Mouse (Mus musculus): ENCODE data around the gene Cyp4f14. TPM values are rescaled to one million over a fixed set of nuclear protein-coding genes. Genes with fewer than 3 reads are reported as not detected.
A peak's percentile ranks its signal among the peaks of the same experiment; 100 is the strongest.

The Cyp4f14 gene
- polyA plus RNA-seq (2016; fragmentation: Nextera tagmentation; extraction: Ambion mirVana) = not detected in 2 replicates

DNA sequence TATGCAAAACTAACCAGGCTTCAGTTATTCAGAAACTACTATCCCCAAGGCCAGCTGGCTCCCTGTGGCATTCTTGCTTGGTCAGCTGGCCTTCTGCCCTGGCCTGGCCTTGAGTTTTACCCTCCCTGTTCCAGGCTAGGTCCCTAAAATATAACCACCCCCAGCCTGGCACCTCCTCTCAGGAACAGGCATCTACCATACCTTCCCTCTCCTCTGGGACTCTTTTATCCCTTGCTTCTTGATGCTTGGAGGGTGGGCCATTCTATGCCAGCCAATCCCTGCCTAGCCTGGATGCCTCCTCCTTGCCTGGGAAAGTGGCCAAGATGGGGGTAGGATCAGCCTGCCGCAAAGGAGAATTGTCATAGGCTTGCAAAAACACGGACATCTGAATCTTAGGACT, at the start of gene Cyp4f14:
TSS of gene Cyp4f14 (minus strand) at position 212 of the 400 bp plus-strand sequence.
- Histone ChIP-seq H3K4me1 (replicated peaks) (no peaks in the 10 kb centered on the region), H3K9me3 (peaks cover 14% of the 10 kb centered on the region), H3K4me3 (no peak within 1 kb of the TSS), H3K27ac (no peak within 1 kb of the TSS), H3K27me3 (ENCODE audit: insufficient read depth, poor library complexity, severe bottlenecking) (no peaks in the 10 kb centered on the region), H3K36me3 (no peaks in the 10 kb centered on the region)
- 72% methylated on average over 2 of the region's 2 CpGs for WGBS
- DNase-seq (ENCODE audit: low spot score) = no peak

- no peaks in the 10 kb centered on the region for H3K36me3 ChIP-seq
- 0% methylated on average over 33 of the region's 33 CpGs for WGBS
- H3K4me3 ChIP-seq = peak within 1 kb of the TSS; percentile 74
- DNase-seq (ENCODE audit: low spot score) = peak; percentile 93
- no peaks in the 10 kb centered on the region for H3K9me3 ChIP-seq
- peak within 1 kb of the TSS; percentile 86 for H3K27ac ChIP-seq
- peaks cover 19% of the 10 kb centered on the region for H3K4me1 ChIP-seq (replicated peaks)
- no peaks in the 10 kb centered on the region for H3K27me3 ChIP-seq (ENCODE audit: insufficient read depth, poor library complexity, severe bottlenecking)
These were observed 48.6 kb upstream of the Cyp4f14 start, which contains the start of gene Zfp472 for GRCm38 (mm10) chr17:32965623-32966290. Gene Zfp472 (plus strand): TSS chr17:32965814.

- Histone ChIP-seq H3K4me1 (replicated peaks) (peaks cover 19% of the 10 kb centered on the region), H3K4me3 (peak overlapping the region; percentile 74), H3K36me3 (no peaks in the 10 kb centered on the region), H3K27me3 (ENCODE audit: insufficient read depth, poor library complexity, severe bottlenecking) (no peaks in the 10 kb centered on the region), H3K27ac (peak overlapping the region; percentile 86), H3K9me3 (no peaks in the 10 kb centered on the region)
- no peak for DNase-seq (ENCODE audit: low spot score)
- WGBS = under 1% methylated on average over 14 of the region's 14 CpGs
These were observed 48.1 kb upstream of the Cyp4f14 start for GRCm38 (mm10) chr17:32965253-32965622.

- Histone ChIP-seq H3K4me1 (replicated peaks) (0 out of 2 replicates have a peak, but pooled peaks cover 3% of the 10 kb centered on the region), H3K27ac (no peak overlapping the region), H3K4me3 (no peak overlapping the region), H3K36me3 (0 out of 2 replicates have a peak, but pooled peaks cover 3% of the 10 kb centered on the region), H3K9me3 (no peaks in the 10 kb centered on the region), H3K27me3 (ENCODE audit: insufficient read depth, poor library complexity, severe bottlenecking) (no peaks in the 10 kb centered on the region)
- DNase-seq (ENCODE audit: low spot score) = peak; percentile 55
- 35% methylated on average over 16 of the region's 16 CpGs for WGBS
These were observed 34.3 kb upstream of the Cyp4f14 start for GRCm38 (mm10) chr17:32951441-32951840.

DNA sequence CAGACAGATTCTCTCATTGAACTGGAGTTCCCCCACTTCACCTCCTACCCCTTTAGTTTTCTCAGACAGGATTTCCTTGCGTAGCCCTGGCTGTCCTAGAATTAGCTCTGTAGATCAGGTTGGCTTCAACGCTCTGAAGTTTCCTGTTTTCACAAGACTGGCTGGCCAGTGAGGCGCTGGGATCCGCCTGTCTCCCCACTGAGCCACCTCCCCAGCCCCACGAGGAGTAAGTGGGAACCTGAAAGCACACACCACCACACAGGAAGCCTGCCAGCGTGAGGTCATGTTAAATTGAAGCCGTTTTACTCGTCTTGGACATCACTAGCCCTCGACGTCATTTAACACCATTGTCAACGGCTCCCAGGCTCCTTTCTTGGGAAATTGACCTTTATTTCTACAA, 33.9 kb upstream of the Cyp4f14 start:
- H3K4me3 ChIP-seq = no peak overlapping the region
- H3K27me3 ChIP-seq (ENCODE audit: insufficient read depth, poor library complexity, severe bottlenecking) = no peaks in the 10 kb centered on the region
- no peak for DNase-seq (ENCODE audit: low spot score)
- H3K4me1 ChIP-seq (replicated peaks) = 0 out of 2 replicates have a peak, but pooled peaks cover 3% of the 10 kb centered on the region
- H3K9me3 ChIP-seq = no peaks in the 10 kb centered on the region
- H3K36me3 ChIP-seq = 0 out of 2 replicates have a peak, but pooled peaks cover 3% of the 10 kb centered on the region
- no peak overlapping the region for H3K27ac ChIP-seq
- WGBS = 82% methylated on average over 11 of the region's 11 CpGs

DNA sequence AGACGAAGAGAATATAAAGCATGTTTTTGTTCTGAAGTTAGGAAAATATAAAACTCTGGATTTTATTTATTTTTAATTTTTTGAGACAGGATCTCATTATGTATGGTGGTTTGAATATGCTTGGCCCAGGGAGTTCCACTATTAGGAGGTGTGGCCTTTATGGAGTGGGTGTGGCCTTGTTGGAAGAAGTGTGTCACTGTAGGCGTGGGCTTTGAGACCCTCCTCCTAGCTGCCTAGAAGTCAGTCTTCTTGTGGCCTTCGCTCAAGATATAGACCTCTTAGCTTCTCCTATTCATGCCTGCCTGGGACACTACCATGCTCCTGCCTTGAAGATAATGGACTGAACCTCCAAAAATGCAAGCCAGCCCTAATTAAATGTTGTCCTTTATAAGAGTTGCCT, 33.0 kb upstream of the Cyp4f14 start:
- Histone ChIP-seq H3K4me1 (replicated peaks) (0 out of 2 replicates have a peak, but pooled peaks cover 3% of the 10 kb centered on the region), H3K36me3 (0 out of 2 replicates have a peak, but pooled peaks cover under 1% of the 10 kb centered on the region), H3K27ac (no peak overlapping the region), H3K9me3 (no peaks in the 10 kb centered on the region), H3K4me3 (no peak overlapping the region), H3K27me3 (ENCODE audit: insufficient read depth, poor library complexity, severe bottlenecking) (no peaks in the 10 kb centered on the region)
- WGBS = 91% methylated on average over 3 of the region's 3 CpGs
- no peak for DNase-seq (ENCODE audit: low spot score)

- H3K4me3 ChIP-seq = peak within 1 kb of the TSS; percentile 41
- 0 out of 2 replicates have a peak, but pooled peaks cover 3% of the 10 kb centered on the region for H3K4me1 ChIP-seq (replicated peaks)
- H3K27ac ChIP-seq = peak within 1 kb of the TSS; percentile 4; the same call in 1 of the 2 replicates
- no peaks in the 10 kb centered on the region for H3K9me3 ChIP-seq
- peak; percentile 59 for DNase-seq (ENCODE audit: low spot score)
- H3K27me3 ChIP-seq (ENCODE audit: insufficient read depth, poor library complexity, severe bottlenecking) = no peaks in the 10 kb centered on the region
- WGBS = 43% methylated on average over 12 of the region's 12 CpGs
- no peaks in the 10 kb centered on the region for H3K36me3 ChIP-seq
These were observed 30.2 kb upstream of the Cyp4f14 start, which contains the start of gene Cyp4f13 for GRCm38 (mm10) chr17:32947215-32947914. Gene Cyp4f13 (minus strand): TSS chr17:32947402.

GRCm38 (mm10) chr17:32946716-32947115, 29.6 kb upstream of the Cyp4f14 start:
- Histone ChIP-seq H3K4me3 (peak overlapping the region; percentile 41), H3K9me3 (no peaks in the 10 kb centered on the region), H3K27me3 (ENCODE audit: insufficient read depth, poor library complexity, severe bottlenecking) (no peaks in the 10 kb centered on the region), H3K36me3 (no peaks in the 10 kb centered on the region), H3K27ac (peak overlapping the region; percentile 4; the same call in 1 of the 2 replicates), H3K4me1 (replicated peaks) (0 out of 2 replicates have a peak, but pooled peaks cover 2% of the 10 kb centered on the region)
- 68% methylated on average over 9 of the region's 9 CpGs for WGBS
- DNase-seq (ENCODE audit: low spot score) = no peak

GRCm38 (mm10) chr17:32944402-32945035, 27.4 kb upstream of the Cyp4f14 start:
- Histone ChIP-seq H3K27ac (no peak overlapping the region), H3K36me3 (no peaks in the 10 kb centered on the region), H3K27me3 (ENCODE audit: insufficient read depth, poor library complexity, severe bottlenecking) (no peaks in the 10 kb centered on the region), H3K4me1 (replicated peaks) (no peaks in the 10 kb centered on the region), H3K4me3 (no peak overlapping the region), H3K9me3 (no peaks in the 10 kb centered on the region)
- no peak for DNase-seq (ENCODE audit: low spot score)
- 73% methylated on average over 3 of the region's 3 CpGs for WGBS

- no peaks in the 10 kb centered on the region for H3K36me3 ChIP-seq
- H3K9me3 ChIP-seq = no peaks in the 10 kb centered on the region
- H3K4me3 ChIP-seq = no peak overlapping the region
- H3K27me3 ChIP-seq (ENCODE audit: insufficient read depth, poor library complexity, severe bottlenecking) = no peaks in the 10 kb centered on the region
- no peak for DNase-seq (ENCODE audit: low spot score)
- H3K27ac ChIP-seq = no peak overlapping the region
- 95% methylated on average over 3 of the region's 3 CpGs for WGBS
- no peaks in the 10 kb centered on the region for H3K4me1 ChIP-seq (replicated peaks)
These were observed 26.5 kb upstream of the Cyp4f14 start for GRCm38 (mm10) chr17:32943661-32944060.

DNA sequence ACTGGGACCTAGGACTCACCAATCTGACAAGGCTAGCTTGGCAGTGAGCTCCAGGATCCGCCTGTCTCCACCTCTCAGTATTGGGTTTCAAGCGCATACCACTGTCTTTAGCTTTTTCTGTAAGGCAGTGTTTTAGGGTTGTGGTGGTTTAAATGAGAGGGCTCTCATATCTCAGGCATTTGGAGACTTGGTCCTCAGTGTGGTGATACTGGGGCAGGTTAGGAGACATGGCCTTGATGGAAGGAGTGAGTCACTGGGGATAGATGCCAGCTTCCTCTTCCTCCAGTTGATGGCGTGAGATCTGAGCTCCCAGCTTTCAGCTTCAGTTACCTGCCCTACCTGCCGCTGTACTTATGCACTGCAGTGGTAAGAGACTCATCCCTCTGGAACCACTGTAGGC, 22.7 kb upstream of the Cyp4f14 start:
- Histone ChIP-seq H3K27me3 (ENCODE audit: insufficient read depth, poor library complexity, severe bottlenecking) (0 out of 2 replicates have a peak, but pooled peaks cover 3% of the 10 kb centered on the region), H3K36me3 (no peaks in the 10 kb centered on the region), H3K4me3 (no peak overlapping the region), H3K9me3 (no peaks in the 10 kb centered on the region), H3K27ac (no peak overlapping the region), H3K4me1 (replicated peaks) (no peaks in the 10 kb centered on the region)
- WGBS = 82% methylated on average over 4 of the region's 4 CpGs
- DNase-seq (ENCODE audit: low spot score) = no peak

DNA sequence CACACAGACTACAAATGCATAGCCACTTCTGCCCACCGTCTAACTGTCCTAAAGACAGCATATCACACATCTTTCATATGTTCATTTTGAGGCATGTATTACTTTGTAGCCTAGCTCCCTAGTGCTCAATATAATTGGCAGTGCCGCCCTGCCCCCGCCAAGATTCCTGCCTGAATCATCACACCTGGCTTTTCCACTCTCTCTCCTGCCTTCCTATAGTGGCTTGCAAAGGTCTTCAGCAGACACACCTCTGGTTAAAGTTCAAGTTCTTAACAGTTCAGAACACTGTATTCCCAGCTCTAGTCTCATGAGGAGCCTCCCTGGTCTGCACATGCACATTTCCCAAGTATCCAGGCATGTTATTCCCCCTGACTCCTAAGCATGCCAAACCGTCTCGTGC, 10.7 kb upstream of the Cyp4f14 start:
- H3K4me3 ChIP-seq = no peak overlapping the region
- DNase-seq (ENCODE audit: low spot score) = no peak
- H3K4me1 ChIP-seq (replicated peaks) = peaks cover 12% of the 10 kb centered on the region
- 83% methylated on average over 5 of the region's 5 CpGs for WGBS
- H3K27ac ChIP-seq = no peak overlapping the region
- no peaks in the 10 kb centered on the region for H3K36me3 ChIP-seq
- peaks cover 7% of the 10 kb centered on the region; the same call in 1 of the 2 replicates for H3K27me3 ChIP-seq (ENCODE audit: insufficient read depth, poor library complexity, severe bottlenecking)
- no peaks in the 10 kb centered on the region for H3K9me3 ChIP-seq

All from hindbrain, embryonic 10.5 days (tissue).